Mouse (Mus musculus): Measurements from ENCODE around the gene Ccer2.

Ccer2 gene

GRCm38 (mm10) chr7:28756079-28756478 is at the start of gene Ccer2:
Gene Ccer2 (plus strand): TSS chr7:28756174.
- DNase-seq, result no peak

- no peak for DNase-seq
Observed at GRCm38 (mm10) chr7:28709454-28709853, 46.5 kb upstream of the Ccer2 start.

- DNase-seq, result no peak
Observed at GRCm38 (mm10) chr7:28710962-28711361, 45.0 kb upstream of the Ccer2 start.

GRCm38 (mm10) chr7:28714667-28715066 is 41.3 kb upstream of the Ccer2 start:
- no peak for DNase-seq

- no peak for DNase-seq
Observed at GRCm38 (mm10) chr7:28715598-28715997, 40.4 kb upstream of the Ccer2 start.

DNA sequence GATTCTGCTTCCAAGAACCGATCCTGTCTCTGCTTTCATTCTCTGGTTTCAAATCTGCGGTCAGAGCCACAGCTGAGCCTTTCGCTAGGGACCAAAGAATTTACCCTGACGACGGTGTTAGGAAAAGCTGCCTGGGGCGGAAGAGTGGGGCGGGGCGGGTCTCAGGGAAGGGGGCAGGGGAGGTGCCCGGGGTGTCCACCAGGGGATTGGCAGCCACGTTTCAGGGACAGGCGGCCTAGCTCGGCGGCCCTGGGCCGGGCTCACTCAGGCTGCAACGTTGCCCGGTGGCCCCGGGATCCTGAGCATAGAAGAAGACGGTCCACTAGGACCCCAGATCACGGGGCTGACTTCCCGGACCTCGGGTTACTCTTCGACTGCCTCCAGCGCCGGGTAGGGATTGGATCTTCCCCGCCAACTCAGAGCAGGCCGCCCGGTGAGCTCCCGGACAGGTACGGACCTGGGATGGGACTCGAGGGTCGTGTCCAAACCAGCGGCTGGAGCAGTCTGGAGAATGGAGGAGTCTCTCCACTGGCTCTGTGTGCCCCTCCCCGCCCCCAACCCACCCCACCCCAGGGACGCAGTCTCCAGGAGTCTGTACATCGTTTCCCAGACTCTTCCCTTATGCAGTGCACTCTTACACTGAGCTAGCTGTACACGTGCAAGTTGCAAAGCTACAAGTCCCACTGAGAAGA is 39.2 kb upstream of the Ccer2 start, which contains the start of gene Fbxo17:
Gene Fbxo17, plus strand, starts transcription at position 215 of the 692 bp plus-strand sequence.
- DNase-seq, result peak; percentile 48

- DNase-seq, result no peak
Observed at GRCm38 (mm10) chr7:28717726-28718125, 38.2 kb upstream of the Ccer2 start.

- DNase-seq, result no peak
Observed at GRCm38 (mm10) chr7:28719159-28719558, 36.8 kb upstream of the Ccer2 start.

GRCm38 (mm10) chr7:28719650-28720049 is 36.3 kb upstream of the Ccer2 start:
- no peak for DNase-seq

- no peak for DNase-seq
Observed at GRCm38 (mm10) chr7:28720753-28721537, 35.0 kb upstream of the Ccer2 start.

DNA sequence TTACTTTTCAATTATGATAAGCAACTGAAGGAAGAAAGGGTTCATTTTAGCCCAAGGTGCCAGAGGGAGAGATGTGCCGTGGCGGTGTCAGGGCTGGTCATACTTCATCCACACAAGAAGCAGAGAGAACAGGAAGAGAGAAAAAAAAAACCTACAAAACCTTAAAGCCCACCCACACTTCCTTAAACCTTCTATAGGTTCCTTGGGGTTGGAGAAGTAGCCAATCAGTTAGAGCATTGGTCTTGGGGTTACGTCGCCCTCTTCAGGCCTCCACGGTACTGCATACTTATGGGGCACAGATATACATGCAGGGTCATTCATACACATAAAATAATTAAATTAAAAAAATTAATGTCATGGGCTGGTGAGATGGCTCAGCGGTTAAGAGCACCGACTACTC is 33.9 kb upstream of the Ccer2 start:
- no peak for DNase-seq

- DNase-seq, result no peak
Observed at GRCm38 (mm10) chr7:28724613-28725012, 31.4 kb upstream of the Ccer2 start.

DNA sequence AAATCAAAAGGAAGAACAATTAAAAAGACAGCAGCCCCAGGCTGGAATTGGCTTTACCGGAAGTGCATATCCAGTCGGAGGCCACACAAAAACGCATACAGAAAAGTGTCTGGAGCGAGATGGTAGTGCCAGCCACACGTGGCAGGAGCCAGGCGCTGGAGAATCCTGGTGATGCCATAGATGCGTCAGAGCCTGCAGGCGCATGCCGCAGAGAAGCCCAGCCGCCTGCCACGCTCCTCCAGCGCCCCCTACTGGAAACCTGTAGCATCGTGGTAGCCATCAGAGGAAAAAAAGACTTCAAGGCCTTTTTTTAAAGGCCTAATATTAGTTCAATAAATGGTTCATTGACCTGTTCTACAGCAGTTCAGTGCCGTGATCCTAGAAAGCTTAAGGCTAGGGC is 29.4 kb upstream of the Ccer2 start:
- DNase-seq, result peak; percentile 62

DNA sequence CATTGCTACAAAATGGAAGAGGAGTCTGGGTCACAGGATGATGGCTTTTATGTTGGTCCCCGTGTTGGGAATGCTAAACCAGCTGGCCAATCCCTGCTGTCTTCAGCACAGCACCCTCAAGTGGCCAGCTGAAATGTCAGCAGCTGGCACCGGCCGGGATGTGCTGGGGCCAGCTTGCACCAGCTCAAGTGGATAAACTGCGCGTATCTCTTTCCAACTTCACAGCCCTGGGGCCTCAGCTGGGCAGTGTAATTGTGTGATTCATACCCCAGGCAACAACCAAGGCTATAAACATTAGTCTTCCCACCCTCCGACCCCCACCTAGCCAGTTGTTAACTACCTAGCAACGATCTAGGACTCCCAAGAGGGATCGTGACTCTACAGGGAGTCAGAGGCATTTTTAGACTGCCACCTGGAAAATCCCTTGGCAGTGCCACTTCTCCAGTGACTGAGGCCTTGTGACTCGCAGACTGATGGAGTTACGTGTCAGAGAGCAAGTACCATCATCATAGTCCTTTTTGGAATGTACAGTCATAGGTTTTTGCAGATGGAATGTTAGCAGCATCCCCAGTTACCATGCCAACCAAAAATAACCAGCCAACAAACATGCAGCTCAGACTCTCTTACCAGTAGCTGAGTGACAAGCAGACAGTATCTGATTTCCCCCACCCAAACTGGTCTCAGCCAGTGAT is 28.2 kb upstream of the Ccer2 start:
- peak; percentile 11 for DNase-seq

DNA sequence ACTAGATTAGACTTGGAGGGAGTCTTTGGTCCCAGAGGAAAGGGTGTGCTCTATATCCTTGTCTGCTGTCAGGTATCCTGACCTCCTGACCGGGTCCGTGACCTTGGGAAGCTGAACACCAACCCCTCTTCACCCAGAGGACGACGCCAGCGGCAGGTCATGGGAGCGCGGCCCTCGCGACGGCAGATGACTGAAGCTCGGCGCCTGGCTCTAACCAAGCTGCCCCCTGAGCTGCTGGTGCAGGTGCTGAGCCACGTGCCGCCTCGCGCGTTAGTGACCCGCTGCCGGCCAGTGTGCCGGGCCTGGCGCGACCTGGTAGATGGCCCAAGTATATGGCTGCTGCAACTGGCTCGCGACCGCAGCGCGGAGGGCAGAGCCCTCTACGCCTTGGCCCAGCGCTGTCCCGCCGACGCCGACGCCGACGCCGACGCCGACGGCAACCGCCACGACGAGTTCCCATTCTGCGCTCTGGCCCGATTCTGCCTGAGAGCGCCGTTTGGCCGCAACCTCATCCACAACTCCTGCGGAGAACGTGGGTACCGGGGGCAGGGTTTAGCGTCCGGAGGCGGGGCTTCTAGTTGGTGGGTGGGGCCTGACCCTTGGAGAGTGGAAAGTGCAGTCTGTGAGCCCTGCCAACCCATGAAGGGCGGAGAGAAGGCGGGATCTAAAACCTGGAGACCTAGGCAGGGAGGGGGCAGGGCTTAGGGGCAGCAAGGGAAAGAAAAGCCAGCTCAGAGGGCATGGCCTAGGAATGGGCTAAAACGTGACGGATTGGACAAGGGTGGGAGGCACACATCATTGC is 23.4 kb upstream of the Ccer2 start:
- DNase-seq, result peak; percentile 93

GRCm38 (mm10) chr7:28733211-28733610 is 22.8 kb upstream of the Ccer2 start:
- DNase-seq, result no peak

DNA sequence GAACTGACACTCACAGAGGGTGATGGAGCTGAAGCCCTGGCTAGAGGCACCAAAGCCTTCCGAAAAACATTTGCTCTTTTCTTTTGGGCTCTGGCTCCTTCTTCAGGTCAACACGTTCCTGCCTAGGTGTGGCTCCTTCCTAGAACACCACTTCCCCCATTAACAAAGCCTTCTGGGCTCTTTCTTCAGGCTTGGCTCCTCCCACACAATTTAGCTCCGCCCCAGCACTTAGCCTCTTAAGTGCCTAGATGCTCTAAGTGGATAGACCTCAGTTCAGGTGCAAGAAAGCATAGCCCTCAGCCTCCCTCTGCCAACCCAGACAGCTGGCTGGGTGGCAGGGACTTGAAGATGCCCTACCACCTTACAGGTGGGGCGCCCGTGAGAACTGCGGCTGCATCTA is 20.3 kb upstream of the Ccer2 start:
- no peak for DNase-seq

DNA sequence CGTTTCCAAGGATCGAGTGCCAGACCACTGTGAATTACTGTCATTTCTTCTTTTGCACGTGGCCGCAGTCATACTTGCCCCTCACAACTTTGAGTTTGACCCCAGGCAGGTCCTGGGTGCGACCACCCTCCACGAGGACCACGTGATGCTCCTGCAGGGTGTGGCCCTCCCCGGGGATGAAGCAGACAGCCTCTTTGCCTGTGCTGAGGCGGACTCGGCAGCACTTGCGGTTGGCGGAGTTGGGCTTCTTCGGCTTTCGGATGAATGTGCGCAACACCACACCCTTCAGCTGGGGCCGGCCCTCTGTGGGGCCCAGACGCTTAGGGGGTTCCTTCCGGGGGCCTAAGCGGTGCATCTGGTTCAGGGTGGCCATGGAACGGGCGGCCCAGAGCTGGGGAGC is 16.1 kb upstream of the Ccer2 start:
- no peak for DNase-seq

DNA sequence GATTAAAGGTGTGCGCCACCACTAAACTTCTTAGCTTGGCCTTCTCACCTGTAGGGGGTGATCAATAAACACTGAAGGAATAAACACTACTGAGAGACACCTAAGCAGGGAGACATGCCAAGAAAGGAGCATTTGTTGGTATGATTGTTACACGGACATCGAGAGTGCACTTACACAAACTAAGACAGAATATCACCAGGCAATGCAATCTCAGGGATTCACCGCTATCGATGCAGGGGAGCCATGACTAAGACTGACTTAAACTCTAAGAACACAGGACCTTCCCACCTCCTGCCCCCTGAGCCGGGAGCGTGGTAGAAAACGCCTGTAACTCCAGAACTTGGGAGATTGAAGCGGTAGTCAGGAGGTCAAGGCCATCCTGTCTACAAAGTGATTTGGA is 15.0 kb upstream of the Ccer2 start:
- DNase-seq, result no peak

- no peak for DNase-seq
Observed at GRCm38 (mm10) chr7:28741368-28741708, 14.6 kb upstream of the Ccer2 start.

GRCm38 (mm10) chr7:28741709-28742438 is 14.1 kb upstream of the Ccer2 start, which contains the start of the genes Mrps12 and Sars2:
Gene Mrps12 (minus strand): TSS chr7:28741820.
Gene Sars2 (plus strand): TSS chr7:28741992.
- peak; percentile 99 for DNase-seq

DNA sequence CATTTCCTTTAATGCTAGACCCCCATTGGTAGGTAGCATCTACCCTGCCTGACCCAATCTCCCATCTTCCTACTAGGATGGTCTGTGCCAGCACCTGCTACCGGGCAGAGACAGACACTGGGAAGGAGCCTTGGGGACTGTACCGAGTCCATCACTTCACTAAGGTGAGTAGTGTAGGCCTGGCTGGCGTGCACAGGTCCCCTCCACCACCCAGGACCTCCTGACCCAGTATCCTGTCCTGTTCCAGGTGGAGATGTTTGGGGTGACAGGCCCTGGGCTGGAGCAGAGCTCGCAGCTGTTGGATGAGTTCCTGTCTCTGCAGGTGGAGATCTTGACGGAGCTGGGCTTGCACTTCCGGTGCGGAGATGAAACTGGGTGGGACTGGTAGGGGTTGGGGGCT is 6.0 kb upstream of the Ccer2 start:
- DNase-seq, result no peak

Measured in kidney, adult 18-20 months (tissue).